Mouse (Mus musculus): ENCODE measurements at regions not wholly inside any gene's neighbourhood (a gene's known extent, or its start where the extent isn't known, plus 50 kb on each side); places are given as distances from the start of the nearest gene placed in this dataset.

DNA sequence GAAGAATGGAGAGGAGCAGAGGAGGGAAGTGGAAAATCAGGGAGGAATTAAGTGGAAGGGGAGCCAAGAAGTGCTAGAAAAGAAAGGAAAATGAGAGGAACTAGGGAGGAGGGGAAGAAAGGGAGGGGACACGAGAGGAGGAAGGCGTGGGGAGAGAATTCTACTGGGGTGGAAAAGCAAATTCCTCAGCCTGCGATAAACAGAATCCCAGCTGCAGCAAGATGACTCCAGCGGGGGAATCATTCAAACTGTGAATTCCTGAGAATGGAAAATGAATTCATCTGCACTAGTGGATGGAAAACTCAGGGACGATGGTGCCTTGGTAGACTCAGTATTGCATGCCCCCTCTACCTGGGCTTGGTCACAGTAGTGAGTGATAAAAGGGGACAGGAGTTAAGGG, 322.6 kb downstream of the Bcor start:
- Histone ChIP-seq H3K27me3 (ENCODE audit: control insufficient read depth, insufficient read depth, low read length) (no peaks in the 10 kb centered on the region), H3K4me1 (ENCODE audit: control insufficient read depth, insufficient read depth, low read length) (no peaks in the 10 kb centered on the region), H3K27ac (ENCODE audit: control insufficient read depth, insufficient read depth, low read depth, low read length) (no peak overlapping the region), H3K4me3 (ENCODE audit: control insufficient read depth, low read depth, low read length) (no peak overlapping the region), H3K36me3 (ENCODE audit: control insufficient read depth, insufficient read depth, low read length) (no peaks in the 10 kb centered on the region)
- TF ChIP-seq CTCF (IDR thresholded peaks at IDR 0.05; ENCODE audit: control insufficient read depth, insufficient read depth, insufficient replicate concordance, low read depth, low read length) (no peak), POLR2A (IDR thresholded peaks at IDR 0.05; ENCODE audit: control insufficient read depth, low read depth, low read length) (no peak)

GRCm38 (mm10) chrX:11839665-11840245, 320.4 kb downstream of the Bcor start:
- Histone ChIP-seq H3K27me3 (ENCODE audit: control insufficient read depth, insufficient read depth, low read length) (no peaks in the 10 kb centered on the region), H3K4me1 (ENCODE audit: control insufficient read depth, insufficient read depth, low read length) (no peaks in the 10 kb centered on the region), H3K36me3 (ENCODE audit: control insufficient read depth, insufficient read depth, low read length) (no peaks in the 10 kb centered on the region), H3K4me3 (ENCODE audit: control insufficient read depth, low read depth, low read length) (no peak overlapping the region), H3K27ac (ENCODE audit: control insufficient read depth, insufficient read depth, low read depth, low read length) (no peak overlapping the region)
- TF ChIP-seq POLR2A (IDR thresholded peaks at IDR 0.05; ENCODE audit: control insufficient read depth, low read depth, low read length), result no peak

GRCm38 (mm10) chrX:11840319-11841035, 319.7 kb downstream of the Bcor start:
- Histone ChIP-seq H3K4me3 (ENCODE audit: control insufficient read depth, low read depth, low read length) (no peak overlapping the region), H3K27ac (ENCODE audit: control insufficient read depth, insufficient read depth, low read depth, low read length) (no peak overlapping the region), H3K36me3 (ENCODE audit: control insufficient read depth, insufficient read depth, low read length) (no peaks in the 10 kb centered on the region), H3K27me3 (ENCODE audit: control insufficient read depth, insufficient read depth, low read length) (no peaks in the 10 kb centered on the region), H3K4me1 (ENCODE audit: control insufficient read depth, insufficient read depth, low read length) (no peaks in the 10 kb centered on the region)
- TF ChIP-seq POLR2A (IDR thresholded peaks at IDR 0.05; ENCODE audit: control insufficient read depth, low read depth, low read length) (no peak), CTCF (IDR thresholded peaks at IDR 0.05; ENCODE audit: control insufficient read depth, insufficient read depth, insufficient replicate concordance, low read depth, low read length) (no peak)

DNA sequence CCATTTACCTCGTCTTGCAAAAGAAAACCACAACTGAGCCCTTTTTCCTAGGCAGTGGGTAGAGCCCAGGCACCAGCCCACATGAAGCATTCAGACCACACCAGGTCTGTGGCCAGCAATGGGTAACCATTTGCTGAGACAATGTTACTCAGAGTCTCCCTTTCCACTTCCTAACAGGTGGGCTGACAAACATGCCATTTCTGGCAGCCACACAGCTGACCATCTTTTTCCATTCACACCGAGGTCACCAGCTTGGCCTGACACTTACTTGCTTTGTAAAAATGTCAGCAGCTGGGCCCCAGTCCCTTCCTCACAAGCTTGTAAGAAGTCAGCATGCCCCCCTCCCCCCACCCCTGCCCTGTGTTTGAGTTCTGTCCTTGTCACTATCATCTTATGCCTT, 314.6 kb downstream of the Bcor start:
- Histone ChIP-seq H3K4me3 (ENCODE audit: control insufficient read depth, low read depth, low read length) (no peak overlapping the region), H3K4me1 (ENCODE audit: control insufficient read depth, insufficient read depth, low read length) (no peaks in the 10 kb centered on the region), H3K27me3 (ENCODE audit: control insufficient read depth, insufficient read depth, low read length) (no peaks in the 10 kb centered on the region), H3K36me3 (ENCODE audit: control insufficient read depth, insufficient read depth, low read length) (no peaks in the 10 kb centered on the region), H3K27ac (ENCODE audit: control insufficient read depth, insufficient read depth, low read depth, low read length) (no peak overlapping the region)
- TF ChIP-seq CTCF (IDR thresholded peaks at IDR 0.05; ENCODE audit: control insufficient read depth, insufficient read depth, insufficient replicate concordance, low read depth, low read length) (no peak), POLR2A (IDR thresholded peaks at IDR 0.05; ENCODE audit: control insufficient read depth, low read depth, low read length) (no peak)

- Histone ChIP-seq H3K27ac (ENCODE audit: control insufficient read depth, insufficient read depth, low read depth, low read length) (no peak overlapping the region), H3K4me1 (ENCODE audit: control insufficient read depth, insufficient read depth, low read length) (no peaks in the 10 kb centered on the region), H3K4me3 (ENCODE audit: control insufficient read depth, low read depth, low read length) (no peak overlapping the region), H3K36me3 (ENCODE audit: control insufficient read depth, insufficient read depth, low read length) (no peaks in the 10 kb centered on the region), H3K27me3 (ENCODE audit: control insufficient read depth, insufficient read depth, low read length) (no peaks in the 10 kb centered on the region)
- TF ChIP-seq POLR2A (IDR thresholded peaks at IDR 0.05; ENCODE audit: control insufficient read depth, low read depth, low read length) (no peak), CTCF (IDR thresholded peaks at IDR 0.05; ENCODE audit: control insufficient read depth, insufficient read depth, insufficient replicate concordance, low read depth, low read length) (no peak)
Measured at GRCm38 (mm10) chrX:11855910-11856309, 304.2 kb downstream of the Bcor start.

GRCm38 (mm10) chrX:11859396-11859795, 300.8 kb downstream of the Bcor start:
- no peak overlapping the region for H3K27ac ChIP-seq (ENCODE audit: control insufficient read depth, insufficient read depth, low read depth, low read length)
- TF ChIP-seq CTCF (IDR thresholded peaks at IDR 0.05; ENCODE audit: control insufficient read depth, insufficient read depth, insufficient replicate concordance, low read depth, low read length) (no peak), POLR2A (IDR thresholded peaks at IDR 0.05; ENCODE audit: control insufficient read depth, low read depth, low read length) (no peak)
- H3K4me3 ChIP-seq (ENCODE audit: control insufficient read depth, low read depth, low read length), result no peak overlapping the region
- H3K36me3 ChIP-seq (ENCODE audit: control insufficient read depth, insufficient read depth, low read length), result no peaks in the 10 kb centered on the region
- no peaks in the 10 kb centered on the region for H3K27me3 ChIP-seq (ENCODE audit: control insufficient read depth, insufficient read depth, low read length)
- H3K4me1 ChIP-seq (ENCODE audit: control insufficient read depth, insufficient read depth, low read length), result no peaks in the 10 kb centered on the region

GRCm38 (mm10) chrX:11861119-11861708, 298.9 kb downstream of the Bcor start:
- Histone ChIP-seq H3K27ac (ENCODE audit: control insufficient read depth, insufficient read depth, low read depth, low read length) (no peak overlapping the region), H3K4me3 (ENCODE audit: control insufficient read depth, low read depth, low read length) (no peak overlapping the region), H3K4me1 (ENCODE audit: control insufficient read depth, insufficient read depth, low read length) (no peaks in the 10 kb centered on the region), H3K27me3 (ENCODE audit: control insufficient read depth, insufficient read depth, low read length) (no peaks in the 10 kb centered on the region), H3K36me3 (ENCODE audit: control insufficient read depth, insufficient read depth, low read length) (no peaks in the 10 kb centered on the region)
- TF ChIP-seq CTCF (IDR thresholded peaks at IDR 0.05; ENCODE audit: control insufficient read depth, insufficient read depth, insufficient replicate concordance, low read depth, low read length) (no peak), POLR2A (IDR thresholded peaks at IDR 0.05; ENCODE audit: control insufficient read depth, low read depth, low read length) (no peak)

Measured in testis, adult 2 months (tissue).